Mouse (Mus musculus) erythroblast, embryonic 14.5 days (primary cell): ENCODE data around the gene Tbx10.

Experiments used
- GATA1 ChIP-seq: IDR thresholded peaks from 2 replicates; pipeline ENCODE4 v1.6.1; 2012; ENCODE audit warnings: low read length, inconsistent platforms, mixed read lengths
- TAL1 ChIP-seq: IDR thresholded peaks from 3 replicates; pipeline ENCODE4 v1.6.1; 2012; ENCODE audit warnings: low read length, inconsistent platforms, mixed read lengths

- TF ChIP-seq TAL1 (no peak), GATA1 (no peak)
Observed at GRCm38 (mm10) chr19:3942986-3943735, 49.4 kb upstream of the Tbx10 start.
